Mouse (Mus musculus): ENCODE results near the gene Tmed9. TPM values are rescaled to one million over a fixed set of nuclear protein-coding genes. Genes with fewer than 3 reads are reported as not detected.
"Not testable (repeated sequence)": the region's sequence is repeated elsewhere in the genome, so short reads cannot be mapped to it uniquely, and the experiment has no call there.

Tmed9 gene
- polyA plus RNA-seq, 1 experiment, result 36.5 TPM

DNA sequence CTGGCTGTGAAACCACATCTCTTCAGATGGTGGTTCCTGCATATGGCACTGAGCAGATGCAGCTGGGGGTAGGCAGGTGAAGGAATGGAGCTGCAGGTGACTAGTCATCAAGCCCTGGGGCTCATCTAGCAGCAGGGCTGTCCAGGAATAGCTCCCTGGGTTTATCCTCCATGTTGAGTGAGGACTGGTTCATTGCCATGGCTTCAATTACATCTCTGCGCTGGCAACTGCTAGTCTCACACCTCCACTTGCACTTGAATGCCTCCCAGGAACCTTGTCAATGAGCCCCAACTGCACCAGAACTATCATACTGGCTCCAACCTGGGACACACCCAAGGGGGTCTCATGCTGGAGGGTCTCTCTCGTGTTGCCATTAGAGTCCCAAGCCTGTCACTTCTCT is 25.6 kb upstream of the Tmed9 start:
- Histone ChIP-seq H3K4me3 (ENCODE audit: control insufficient read depth, low read depth, low read length) (no peak overlapping the region), H3K36me3 (ENCODE audit: control insufficient read depth, insufficient read depth, low read length) (no peaks in the 10 kb centered on the region; the same call in 1 of the 2 replicates), H3K27me3 (ENCODE audit: control insufficient read depth, insufficient read depth, low read length) (no peaks in the 10 kb centered on the region), H3K27ac (ENCODE audit: control insufficient read depth, insufficient read depth, low read depth, low read length) (no peak overlapping the region), H3K4me1 (ENCODE audit: control insufficient read depth, insufficient read depth, low read length) (no peaks in the 10 kb centered on the region)
- TF ChIP-seq POLR2A (IDR thresholded peaks at IDR 0.05; ENCODE audit: control insufficient read depth, low read depth, low read length) (no peak), CTCF (IDR thresholded peaks at IDR 0.05; ENCODE audit: control insufficient read depth, insufficient read depth, insufficient replicate concordance, low read depth, low read length) (no peak)

DNA sequence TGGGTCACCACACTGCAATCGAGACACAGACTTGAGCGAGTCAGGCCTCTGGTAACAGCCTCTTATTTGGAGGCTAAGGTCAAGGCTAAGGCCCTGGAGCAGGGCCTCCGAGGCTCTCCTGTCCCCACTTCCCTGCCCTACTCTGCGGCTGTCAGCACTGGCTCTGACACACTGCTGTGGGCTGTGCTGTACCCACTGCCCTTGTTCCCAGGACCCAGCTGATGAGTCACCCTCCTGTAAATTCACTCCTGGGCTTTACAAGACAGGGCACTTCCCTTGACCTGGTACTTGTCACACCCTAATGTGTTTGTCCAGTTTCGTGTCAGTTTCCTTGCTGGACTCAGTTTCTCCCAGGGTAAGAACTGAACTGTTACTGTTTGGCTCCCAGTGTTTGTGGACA is 25.1 kb upstream of the Tmed9 start:
- H3K4me3 ChIP-seq (ENCODE audit: control insufficient read depth, low read depth, low read length), result no peak overlapping the region
- no peaks in the 10 kb centered on the region for H3K27me3 ChIP-seq (ENCODE audit: control insufficient read depth, insufficient read depth, low read length)
- no peak for TF ChIP-seq POLR2A (IDR thresholded peaks at IDR 0.05; ENCODE audit: control insufficient read depth, low read depth, low read length)
- H3K36me3 ChIP-seq (ENCODE audit: control insufficient read depth, insufficient read depth, low read length), result no peaks in the 10 kb centered on the region
- no peaks in the 10 kb centered on the region for H3K4me1 ChIP-seq (ENCODE audit: control insufficient read depth, insufficient read depth, low read length)
- H3K27ac ChIP-seq (ENCODE audit: control insufficient read depth, insufficient read depth, low read depth, low read length), result no peak overlapping the region

DNA sequence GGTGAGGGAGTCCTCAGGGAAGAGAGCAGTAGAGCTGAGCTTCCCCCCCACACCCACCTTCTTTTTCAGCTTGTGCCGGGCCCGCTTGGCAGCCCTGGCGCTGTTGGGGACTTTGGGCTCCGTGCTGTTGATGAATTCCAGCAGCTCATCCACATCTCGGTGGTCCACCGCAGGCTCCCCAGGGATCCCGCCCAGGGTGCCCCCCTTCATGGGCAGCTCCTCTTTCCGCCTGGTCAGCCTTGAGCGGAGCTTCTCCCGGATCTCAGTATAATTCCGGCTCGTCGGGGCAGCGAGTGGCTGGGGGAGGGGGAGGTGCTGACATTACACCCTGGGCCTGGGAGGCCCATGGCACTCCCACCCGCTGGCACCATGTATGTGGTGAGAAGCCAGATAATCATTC is 24.5 kb upstream of the Tmed9 start:
- no peaks in the 10 kb centered on the region for H3K27me3 ChIP-seq (ENCODE audit: control insufficient read depth, insufficient read depth, low read length)
- H3K4me3 ChIP-seq (ENCODE audit: control insufficient read depth, low read depth, low read length), result no peak overlapping the region
- no peak overlapping the region for H3K27ac ChIP-seq (ENCODE audit: control insufficient read depth, insufficient read depth, low read depth, low read length)
- H3K36me3 ChIP-seq (ENCODE audit: control insufficient read depth, insufficient read depth, low read length), result no peaks in the 10 kb centered on the region
- no peaks in the 10 kb centered on the region for H3K4me1 ChIP-seq (ENCODE audit: control insufficient read depth, insufficient read depth, low read length)
- TF ChIP-seq CTCF (IDR thresholded peaks at IDR 0.05; ENCODE audit: control insufficient read depth, insufficient read depth, insufficient replicate concordance, low read depth, low read length), result no peak
- no peak for TF ChIP-seq POLR2A (IDR thresholded peaks at IDR 0.05; ENCODE audit: control insufficient read depth, low read depth, low read length)

DNA sequence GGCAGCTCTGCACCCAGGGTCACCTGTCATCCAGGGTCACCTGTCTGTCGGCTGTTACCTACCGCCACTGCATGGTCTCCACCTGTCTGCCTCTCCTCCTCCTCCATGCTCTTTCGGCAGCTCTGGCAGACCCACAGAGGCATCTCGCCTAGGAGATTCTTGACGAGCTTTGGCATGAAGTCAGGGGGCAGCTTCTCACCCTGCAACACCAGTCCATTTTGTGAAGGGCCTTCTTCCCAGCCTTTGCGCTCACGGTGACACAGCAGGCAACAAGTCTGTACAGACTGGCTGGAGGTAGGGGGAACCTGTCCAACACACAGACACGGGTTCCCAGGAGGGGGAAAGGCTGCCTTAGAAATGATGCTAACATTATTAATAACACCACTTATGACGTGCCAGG is 17.6 kb upstream of the Tmed9 start:
- no peak overlapping the region for H3K4me3 ChIP-seq (ENCODE audit: control insufficient read depth, low read depth, low read length)
- no peak for TF ChIP-seq CTCF (IDR thresholded peaks at IDR 0.05; ENCODE audit: control insufficient read depth, insufficient read depth, insufficient replicate concordance, low read depth, low read length)
- TF ChIP-seq POLR2A (IDR thresholded peaks at IDR 0.05; ENCODE audit: control insufficient read depth, low read depth, low read length), result no peak
- H3K4me1 ChIP-seq (ENCODE audit: control insufficient read depth, insufficient read depth, low read length), result no peaks in the 10 kb centered on the region
- no peak overlapping the region for H3K27ac ChIP-seq (ENCODE audit: control insufficient read depth, insufficient read depth, low read depth, low read length)
- no peaks in the 10 kb centered on the region for H3K27me3 ChIP-seq (ENCODE audit: control insufficient read depth, insufficient read depth, low read length)
- no peaks in the 10 kb centered on the region for H3K36me3 ChIP-seq (ENCODE audit: control insufficient read depth, insufficient read depth, low read length)

DNA sequence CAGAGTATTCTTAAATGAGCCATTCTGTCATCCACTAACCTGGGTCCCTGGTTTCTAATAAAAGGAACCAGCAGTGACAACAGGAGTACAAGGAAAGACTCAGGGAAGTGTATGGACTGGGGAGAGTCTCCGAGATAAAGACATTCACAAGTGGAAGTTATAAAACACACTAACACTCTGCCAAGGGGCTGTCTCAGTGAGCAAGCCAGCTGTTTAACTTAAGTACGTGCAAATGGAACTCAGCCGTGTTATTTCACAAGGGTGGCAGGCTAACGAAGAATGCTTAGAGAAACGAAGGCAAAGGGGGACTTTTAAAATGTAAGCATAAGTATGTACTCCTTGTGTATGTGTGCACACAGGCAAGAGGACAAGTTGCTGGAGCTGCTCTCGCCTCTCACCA is 16.0 kb upstream of the Tmed9 start:
- Histone ChIP-seq H3K36me3 (ENCODE audit: control insufficient read depth, insufficient read depth, low read length) (no peaks in the 10 kb centered on the region), H3K27ac (ENCODE audit: control insufficient read depth, insufficient read depth, low read depth, low read length) (no peak overlapping the region), H3K27me3 (ENCODE audit: control insufficient read depth, insufficient read depth, low read length) (no peaks in the 10 kb centered on the region), H3K4me1 (ENCODE audit: control insufficient read depth, insufficient read depth, low read length) (no peaks in the 10 kb centered on the region), H3K4me3 (ENCODE audit: control insufficient read depth, low read depth, low read length) (no peak overlapping the region)
- no peak for TF ChIP-seq CTCF (IDR thresholded peaks at IDR 0.05; ENCODE audit: control insufficient read depth, insufficient read depth, insufficient replicate concordance, low read depth, low read length)
- TF ChIP-seq POLR2A (IDR thresholded peaks at IDR 0.05; ENCODE audit: control insufficient read depth, low read depth, low read length), result no peak

DNA sequence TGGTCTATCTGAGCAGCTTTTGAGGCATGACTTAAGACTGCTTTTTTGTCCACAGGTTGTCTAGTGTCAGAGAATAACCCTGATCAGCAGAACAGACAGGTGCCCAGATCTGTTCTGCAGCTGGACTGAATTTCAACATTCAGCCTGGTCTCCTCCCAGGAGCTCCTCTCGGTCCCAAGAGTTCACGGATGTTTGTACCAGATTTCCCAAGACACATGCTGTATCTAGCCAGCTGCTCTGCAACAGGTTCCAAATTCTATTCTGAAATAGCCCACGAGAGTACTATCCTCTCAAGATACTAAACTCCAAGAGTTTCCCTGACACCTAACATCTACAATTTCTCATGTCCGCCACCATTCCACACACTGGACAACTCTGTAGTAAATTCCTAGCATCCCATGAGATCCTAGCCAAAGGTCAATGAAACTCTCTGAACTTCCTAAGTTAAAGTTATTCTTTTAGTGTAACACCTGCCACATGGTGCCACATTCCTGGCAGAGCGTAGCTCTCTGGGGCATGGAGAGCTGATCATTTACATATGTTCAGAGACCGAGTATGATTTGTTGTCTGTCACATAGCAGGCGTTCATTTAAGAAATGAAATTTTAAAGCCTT is 10.2 kb upstream of the Tmed9 start:
- TF ChIP-seq POLR2A (IDR thresholded peaks at IDR 0.05; ENCODE audit: control insufficient read depth, low read depth, low read length) (no peak), CTCF (IDR thresholded peaks at IDR 0.05; ENCODE audit: control insufficient read depth, insufficient read depth, insufficient replicate concordance, low read depth, low read length) (no peak)
- no peak overlapping the region for H3K4me3 ChIP-seq (ENCODE audit: control insufficient read depth, low read depth, low read length)
- no peaks in the 10 kb centered on the region for H3K36me3 ChIP-seq (ENCODE audit: control insufficient read depth, insufficient read depth, low read length)
- no peak overlapping the region for H3K27ac ChIP-seq (ENCODE audit: control insufficient read depth, insufficient read depth, low read depth, low read length)
- no peaks in the 10 kb centered on the region for H3K4me1 ChIP-seq (ENCODE audit: control insufficient read depth, insufficient read depth, low read length)
- no peaks in the 10 kb centered on the region for H3K27me3 ChIP-seq (ENCODE audit: control insufficient read depth, insufficient read depth, low read length)

DNA sequence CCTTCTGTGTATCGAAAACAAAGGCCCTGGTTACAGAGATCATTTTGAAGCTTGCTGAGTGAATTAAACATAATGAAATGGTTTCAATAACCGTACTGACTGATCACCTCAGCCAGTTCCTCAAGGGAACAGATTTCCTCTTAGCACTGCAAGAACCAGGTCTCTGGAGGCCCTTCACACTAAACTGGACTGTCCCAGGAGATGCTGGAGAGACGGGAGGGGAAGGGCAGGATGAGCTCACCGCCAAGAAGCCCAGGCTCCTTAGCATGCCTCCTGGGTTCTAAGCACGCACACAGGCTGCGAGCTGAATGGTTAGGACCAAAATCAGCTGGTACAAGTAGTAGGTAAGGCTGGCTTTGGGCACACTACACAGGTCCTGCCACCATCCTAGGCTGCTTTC is 6.5 kb upstream of the Tmed9 start:
- Histone ChIP-seq H3K36me3 (ENCODE audit: control insufficient read depth, insufficient read depth, low read length) (no peaks in the 10 kb centered on the region), H3K27me3 (ENCODE audit: control insufficient read depth, insufficient read depth, low read length) (no peaks in the 10 kb centered on the region), H3K27ac (ENCODE audit: control insufficient read depth, insufficient read depth, low read depth, low read length) (no peak overlapping the region), H3K4me3 (ENCODE audit: control insufficient read depth, low read depth, low read length) (no peak overlapping the region), H3K4me1 (ENCODE audit: control insufficient read depth, insufficient read depth, low read length) (peaks cover 8% of the 10 kb centered on the region)
- TF ChIP-seq CTCF (IDR thresholded peaks at IDR 0.05; ENCODE audit: control insufficient read depth, insufficient read depth, insufficient replicate concordance, low read depth, low read length) (no peak), POLR2A (IDR thresholded peaks at IDR 0.05; ENCODE audit: control insufficient read depth, low read depth, low read length) (no peak)

DNA sequence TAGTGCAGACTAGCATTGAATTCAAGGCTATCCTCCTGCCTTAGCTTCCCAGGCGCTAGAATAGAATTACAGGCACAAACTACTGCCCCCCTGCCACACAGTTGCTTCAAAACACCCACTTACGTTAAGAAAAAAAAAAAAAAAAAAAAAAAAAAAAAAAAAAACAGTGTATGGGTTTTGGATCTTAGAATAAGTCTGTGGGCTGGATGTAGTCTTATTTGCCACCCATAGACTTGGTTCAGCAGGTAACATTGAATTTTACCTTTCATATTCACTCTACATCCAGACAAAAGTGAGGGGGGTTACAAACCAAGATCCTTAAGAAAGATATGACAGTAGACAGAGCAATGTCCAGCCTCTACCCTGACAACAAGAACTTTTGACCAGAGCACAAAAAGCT is 5.6 kb upstream of the Tmed9 start:
- Histone ChIP-seq H3K4me3 (ENCODE audit: control insufficient read depth, low read depth, low read length) (no peak overlapping the region), H3K27ac (ENCODE audit: control insufficient read depth, insufficient read depth, low read depth, low read length) (no peak overlapping the region), H3K36me3 (ENCODE audit: control insufficient read depth, insufficient read depth, low read length) (no peaks in the 10 kb centered on the region), H3K4me1 (ENCODE audit: control insufficient read depth, insufficient read depth, low read length) (peaks cover 8% of the 10 kb centered on the region), H3K27me3 (ENCODE audit: control insufficient read depth, insufficient read depth, low read length) (no peaks in the 10 kb centered on the region)
- no peak for TF ChIP-seq CTCF (IDR thresholded peaks at IDR 0.05; ENCODE audit: control insufficient read depth, insufficient read depth, insufficient replicate concordance, low read depth, low read length)
- TF ChIP-seq POLR2A (IDR thresholded peaks at IDR 0.05; ENCODE audit: control insufficient read depth, low read depth, low read length), result no peak

DNA sequence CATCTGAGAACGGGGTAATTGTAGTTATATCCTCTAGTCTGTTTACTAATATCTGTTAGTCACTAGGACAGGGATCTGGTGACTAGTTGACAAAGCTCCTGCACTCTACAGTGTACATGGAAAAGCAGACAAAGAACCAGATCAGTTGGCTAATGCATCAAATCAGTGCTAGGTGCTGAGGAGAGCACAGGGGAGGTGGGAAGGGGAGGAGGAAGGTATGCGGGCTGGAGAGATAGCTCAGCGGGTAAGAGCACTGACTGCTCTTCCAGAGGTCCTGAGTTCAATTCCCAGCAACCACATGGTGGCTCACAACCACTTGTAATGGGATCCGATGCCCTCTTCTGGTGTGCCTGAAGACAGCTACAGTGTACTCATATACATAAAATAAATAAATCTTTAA is 5.0 kb upstream of the Tmed9 start:
- H3K36me3 ChIP-seq (ENCODE audit: control insufficient read depth, insufficient read depth, low read length); H3K4me3 ChIP-seq (ENCODE audit: control insufficient read depth, low read depth, low read length); H3K4me1 ChIP-seq (ENCODE audit: control insufficient read depth, insufficient read depth, low read length); H3K27ac ChIP-seq (ENCODE audit: control insufficient read depth, insufficient read depth, low read depth, low read length); H3K27me3 ChIP-seq (ENCODE audit: control insufficient read depth, insufficient read depth, low read length): not testable (repeated sequence)

Measured in testis, adult 2 months (tissue).